Mouse (Mus musculus) mesoderm, embryonic 11.5 days (tissue): ENCODE data around the gene Nsg1.

Experiments used
- DNase-seq: peaks from one replicate; pipeline ENCODE4 v3.0.0-alpha.2; 2012; ENCODE audit warnings: low read depth, low spot score

Nsg1 gene

DNA sequence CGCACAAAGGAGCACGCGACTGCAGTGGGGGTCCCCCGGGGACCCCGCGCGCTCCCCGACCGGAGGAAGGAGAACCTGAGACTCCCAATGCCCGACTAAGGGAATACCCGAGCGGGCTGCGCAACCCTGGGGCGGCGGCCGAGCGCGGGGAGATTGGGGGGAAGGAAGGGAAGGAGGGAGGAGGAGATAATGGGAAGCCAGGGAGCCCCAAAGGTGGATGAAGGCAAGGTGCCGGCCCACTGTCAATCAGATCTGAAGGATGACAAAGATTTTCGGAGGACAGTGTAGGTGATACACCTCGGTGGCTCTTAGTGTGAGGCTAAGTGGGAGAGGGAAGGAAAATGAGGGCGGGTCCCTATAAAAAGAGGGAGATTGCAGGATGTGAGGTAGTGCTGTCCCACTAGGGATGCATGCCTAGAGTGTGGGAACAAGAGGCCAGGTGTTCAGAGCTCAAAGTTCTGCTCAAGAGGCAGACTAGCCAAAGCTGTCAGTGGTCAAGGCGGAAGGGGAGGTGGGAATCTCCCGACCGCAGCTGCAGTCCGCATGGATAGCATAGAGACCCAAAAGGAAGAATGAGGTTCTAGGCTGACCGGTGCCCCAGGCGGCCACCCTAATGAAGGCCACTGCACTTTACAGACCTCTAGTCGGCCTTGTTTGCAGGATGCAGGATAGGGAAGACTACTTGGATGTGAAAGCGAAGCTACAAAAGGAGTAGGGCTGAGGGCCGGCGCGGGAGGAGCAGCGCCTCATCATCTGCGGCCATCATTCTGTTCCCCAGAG, at the start of gene Nsg1:
TSS of gene Nsg1 (minus strand) at position 274 of the 780 bp plus-strand sequence.
- DNase-seq, result no peak

DNA sequence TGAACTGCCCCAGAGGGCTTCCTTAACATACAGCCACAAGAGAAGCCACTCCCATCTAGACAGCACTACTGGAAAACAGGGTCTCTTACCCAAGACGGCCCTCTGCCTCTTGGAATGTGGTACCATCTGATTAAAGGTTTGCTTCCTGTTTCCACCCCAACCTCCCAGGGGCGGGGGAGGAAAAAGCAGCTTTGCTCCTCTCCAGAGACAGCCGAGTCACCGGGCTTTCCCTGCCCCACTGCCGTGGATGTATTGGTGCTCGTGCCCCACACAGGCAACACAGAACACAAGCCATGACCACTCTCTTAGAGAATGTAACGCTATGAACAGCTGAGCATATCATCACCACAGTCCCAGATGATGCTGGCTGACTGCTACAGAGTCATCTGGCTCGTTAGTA, 49.3 kb upstream of the Nsg1 start:
- no peak for DNase-seq

DNA sequence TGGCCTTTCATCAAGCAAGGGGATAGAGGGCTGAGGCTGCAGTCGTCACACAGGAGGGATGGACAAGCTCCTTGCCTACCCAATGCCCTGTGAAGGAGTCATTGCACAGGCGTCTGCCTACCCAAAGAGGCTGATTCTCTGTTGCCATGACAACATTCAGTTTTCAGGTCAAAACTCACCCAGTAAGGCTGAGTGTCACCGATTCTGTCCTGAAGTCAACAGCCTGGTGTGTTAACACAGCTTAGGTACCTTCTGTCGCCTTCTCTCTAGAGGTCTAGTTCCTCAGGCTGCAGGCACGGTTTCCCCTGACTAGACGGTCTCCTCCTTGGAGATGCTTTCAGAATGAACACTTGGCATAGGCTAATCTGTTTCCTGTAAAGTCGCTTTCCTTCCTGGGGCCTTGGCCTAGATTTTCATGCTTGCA, 45.6 kb upstream of the Nsg1 start:
- DNase-seq, result no peak

DNA sequence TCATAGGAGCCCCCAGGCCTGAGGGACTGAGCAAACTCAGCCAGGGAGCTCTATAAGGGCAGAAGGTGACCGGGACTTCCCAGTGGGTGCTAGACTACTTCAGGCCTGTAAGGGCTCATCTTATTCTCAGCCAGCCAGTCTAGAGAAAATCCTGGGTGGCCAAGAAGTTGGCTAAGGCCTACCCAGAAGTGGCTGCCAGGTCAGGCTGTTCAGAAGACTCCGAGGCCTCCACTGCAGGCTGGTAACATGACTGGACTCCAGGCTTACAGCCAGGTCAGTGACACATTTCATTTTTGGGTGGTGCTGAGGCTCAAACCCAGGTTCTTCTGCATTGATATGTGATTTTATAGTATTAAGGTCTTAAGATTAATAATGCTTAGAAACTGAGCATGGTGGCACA, 40.0 kb upstream of the Nsg1 start:
- DNase-seq, result no peak

DNA sequence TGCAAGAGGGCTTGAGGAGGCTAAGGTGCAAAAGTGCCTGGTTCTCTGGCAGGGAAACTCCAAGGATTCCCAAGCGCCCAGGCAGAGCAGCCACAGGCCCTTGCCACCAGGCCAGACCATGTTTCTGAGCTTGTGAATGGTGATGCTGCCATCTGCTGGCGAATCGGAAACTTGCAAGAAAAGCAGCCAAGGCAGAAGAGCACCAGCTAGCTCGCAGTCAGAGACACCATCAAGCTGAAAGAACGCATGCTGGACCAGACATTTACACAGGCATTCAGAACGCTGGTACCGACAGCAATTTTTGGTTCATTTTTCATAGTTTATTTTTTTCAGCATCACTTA, 37.7 kb upstream of the Nsg1 start:
- peak; percentile 89 for DNase-seq

DNA sequence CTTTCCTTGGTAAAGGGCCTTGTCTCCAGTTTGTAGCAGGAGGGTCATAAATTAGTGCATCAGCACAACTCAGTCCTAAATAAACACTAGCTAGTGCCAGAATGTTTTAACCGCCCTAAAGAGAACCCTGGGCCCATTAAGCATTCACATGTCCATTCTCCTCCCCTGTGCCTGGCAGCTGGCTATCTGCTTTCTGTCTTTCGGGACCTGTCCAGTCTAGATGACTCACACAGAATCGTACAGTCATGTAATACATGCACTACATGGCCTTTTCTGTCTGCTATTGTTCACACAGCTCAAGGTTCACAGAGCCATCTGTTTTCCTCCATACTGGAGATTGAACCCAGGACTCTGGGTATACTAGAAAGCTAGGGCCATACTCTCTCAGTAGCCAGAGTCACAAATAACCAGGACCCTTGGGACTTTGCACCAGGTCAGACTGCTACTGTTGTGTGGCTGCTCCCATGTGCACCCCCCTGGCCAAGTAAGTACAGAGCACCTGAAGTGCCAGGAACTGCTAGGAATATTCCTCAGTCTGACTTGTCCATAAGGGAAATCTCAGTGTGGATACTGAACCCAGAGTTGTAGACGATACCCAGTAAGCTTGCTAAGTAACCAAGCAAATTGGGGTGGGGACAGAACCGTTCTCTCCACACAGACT, 37.2 kb upstream of the Nsg1 start:
- DNase-seq, result no peak

DNA sequence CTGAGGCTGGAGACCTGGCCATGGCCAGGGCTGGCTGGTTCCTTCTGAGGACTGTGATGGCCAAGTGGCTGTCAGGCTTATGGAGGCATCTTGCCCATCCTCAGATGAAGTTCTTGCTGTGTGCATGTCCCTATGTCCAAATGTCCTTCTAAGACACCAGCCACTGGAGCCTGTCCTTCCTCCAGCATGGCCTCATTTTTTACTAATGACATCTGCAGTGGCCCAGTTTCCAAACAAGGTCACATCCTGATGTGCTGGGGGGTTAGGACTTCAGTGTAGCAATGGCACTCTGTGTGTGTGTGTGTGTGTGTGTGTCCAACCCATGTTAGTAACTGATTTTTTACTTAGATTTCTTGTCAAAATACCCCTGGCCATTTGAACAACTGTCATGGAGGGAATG, 36.2 kb upstream of the Nsg1 start:
- no peak for DNase-seq

DNA sequence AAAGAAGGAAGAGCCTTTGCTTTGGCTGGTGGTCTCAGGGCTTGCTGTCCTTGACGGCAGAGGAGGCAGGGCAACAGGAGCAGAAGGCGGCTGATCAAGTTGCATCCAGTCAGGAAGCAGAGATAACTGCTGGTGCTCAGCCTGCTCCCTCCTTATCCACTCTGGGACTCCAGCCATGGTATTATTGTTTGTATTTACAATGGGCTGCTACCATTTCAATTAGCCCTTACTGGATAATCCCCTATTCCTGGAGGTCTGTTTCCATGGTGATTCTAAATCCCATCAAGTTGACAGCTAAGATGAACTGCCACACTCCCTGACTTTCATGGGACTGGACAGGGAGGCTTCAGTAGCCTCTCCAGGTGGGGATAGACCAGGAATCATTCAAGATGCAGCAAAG, 35.2 kb upstream of the Nsg1 start:
- DNase-seq, result no peak

DNA sequence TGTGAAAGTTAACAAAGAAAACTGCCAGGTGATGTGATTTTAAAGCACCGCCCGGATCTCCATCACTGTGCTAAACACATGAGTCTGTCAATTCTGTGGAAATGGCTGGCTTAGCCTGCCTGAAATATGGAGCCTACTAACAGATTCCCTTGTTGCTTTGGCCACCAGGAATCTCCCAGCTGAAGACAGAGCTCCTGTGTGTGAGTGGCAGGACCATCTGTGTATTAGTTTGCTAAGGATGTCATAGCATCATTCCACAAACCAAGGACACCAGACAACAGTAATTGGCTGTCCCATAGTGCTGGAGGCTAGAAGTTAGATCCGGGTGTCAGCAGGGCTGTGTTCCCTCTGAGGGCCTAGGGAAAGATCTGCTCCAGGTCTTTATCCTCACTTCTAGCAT, 31.2 kb upstream of the Nsg1 start:
- DNase-seq, result no peak

DNA sequence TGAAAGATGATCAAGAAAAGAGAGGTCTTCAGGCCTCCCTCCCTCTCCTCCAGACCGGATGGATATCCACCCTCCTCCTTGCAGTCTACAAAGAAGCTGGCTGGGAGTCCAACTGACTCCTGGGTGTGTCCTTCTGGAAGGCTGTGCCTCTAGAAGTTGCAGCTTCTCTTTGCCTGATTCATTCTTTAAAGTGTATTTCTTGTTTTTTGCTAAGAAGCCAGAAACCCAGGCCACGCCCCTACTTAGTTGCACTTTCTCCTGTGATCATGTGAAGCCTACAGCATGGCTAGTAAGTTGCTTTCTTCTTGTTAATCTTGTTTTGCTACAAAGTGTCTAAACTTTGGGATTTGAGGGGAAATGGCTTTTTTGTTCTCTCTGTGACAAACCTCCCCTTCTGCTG, 27.3 kb upstream of the Nsg1 start:
- DNase-seq, result no peak

DNA sequence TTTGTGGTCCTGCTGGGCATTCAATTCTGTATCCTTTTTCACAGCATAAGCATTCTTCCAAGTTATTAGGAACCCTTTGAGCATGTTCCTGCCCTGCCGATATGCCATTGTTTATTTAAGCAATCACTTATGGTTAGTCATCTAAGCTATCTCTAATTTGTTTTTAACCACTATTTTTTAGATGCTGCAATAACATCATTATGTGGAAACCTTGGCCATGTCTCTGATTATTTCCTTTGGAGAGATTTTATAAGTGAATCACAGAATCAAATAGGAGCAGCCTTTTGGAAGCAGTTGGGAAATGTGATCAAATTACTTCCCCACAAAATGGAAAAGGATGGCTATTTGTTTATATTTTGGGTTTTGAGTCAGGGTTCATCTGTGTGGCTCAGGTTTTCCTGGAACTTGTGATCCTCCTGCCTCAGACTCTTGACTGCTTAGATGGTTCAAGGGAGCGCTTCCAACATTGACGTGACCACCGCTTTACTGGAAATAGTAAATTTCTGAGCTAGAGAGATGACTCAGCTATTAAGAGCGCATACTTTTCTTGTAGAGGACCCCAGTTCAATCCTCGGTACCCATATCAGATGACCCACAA, 25.1 kb upstream of the Nsg1 start:
- DNase-seq, result no peak

DNA sequence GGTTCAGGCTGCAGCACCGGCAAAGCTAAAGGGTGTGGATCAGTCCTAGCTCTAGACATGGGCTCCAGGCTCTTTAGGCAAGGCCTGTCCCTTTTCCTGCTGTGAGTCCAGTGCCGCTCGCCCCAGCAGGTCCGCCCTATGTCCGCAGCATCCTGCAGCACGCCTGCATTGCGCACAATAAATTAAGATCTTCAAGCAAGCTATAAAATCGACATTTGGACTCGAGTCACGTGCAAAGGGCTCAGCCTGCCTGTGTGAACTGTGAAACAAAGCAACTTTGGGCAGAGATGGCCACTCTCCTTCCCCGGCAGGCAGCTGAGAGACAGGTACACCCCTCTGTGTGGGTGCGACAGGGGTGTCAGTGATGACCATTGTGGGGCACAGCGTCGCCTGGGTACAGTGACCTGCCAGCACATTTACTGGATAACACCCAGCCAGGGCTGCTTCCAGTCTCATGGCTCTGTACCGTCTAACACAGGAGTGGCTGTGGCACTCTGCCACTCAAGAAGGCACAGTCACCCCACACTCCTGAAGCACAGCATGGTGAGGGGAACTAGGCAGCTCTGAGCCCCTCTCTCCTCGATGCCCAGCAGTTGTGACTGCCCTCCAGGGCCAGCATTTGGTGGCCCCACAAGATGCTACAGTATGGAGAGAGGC, 14.7 kb upstream of the Nsg1 start:
- DNase-seq, result no peak

DNA sequence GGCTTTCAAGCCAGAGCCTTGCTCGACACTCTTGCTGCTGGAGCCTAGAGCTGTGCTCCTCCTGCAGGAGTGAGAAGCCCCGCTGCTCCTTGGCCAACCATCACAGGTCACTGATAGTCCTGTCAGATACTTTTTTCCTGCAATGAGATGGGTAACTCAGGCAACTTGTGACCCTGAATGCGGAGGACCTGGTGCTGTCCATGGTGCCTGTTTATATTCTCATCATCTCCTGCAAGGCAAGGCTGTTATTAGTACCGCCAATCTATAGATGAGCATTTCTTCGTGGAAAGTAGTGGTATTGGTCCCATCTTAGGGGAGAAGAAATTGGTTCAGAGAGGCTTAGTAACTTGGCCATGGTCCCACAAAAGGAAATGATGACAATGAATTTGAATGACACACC, 14.1 kb upstream of the Nsg1 start:
- peak; percentile 17 for DNase-seq

DNA sequence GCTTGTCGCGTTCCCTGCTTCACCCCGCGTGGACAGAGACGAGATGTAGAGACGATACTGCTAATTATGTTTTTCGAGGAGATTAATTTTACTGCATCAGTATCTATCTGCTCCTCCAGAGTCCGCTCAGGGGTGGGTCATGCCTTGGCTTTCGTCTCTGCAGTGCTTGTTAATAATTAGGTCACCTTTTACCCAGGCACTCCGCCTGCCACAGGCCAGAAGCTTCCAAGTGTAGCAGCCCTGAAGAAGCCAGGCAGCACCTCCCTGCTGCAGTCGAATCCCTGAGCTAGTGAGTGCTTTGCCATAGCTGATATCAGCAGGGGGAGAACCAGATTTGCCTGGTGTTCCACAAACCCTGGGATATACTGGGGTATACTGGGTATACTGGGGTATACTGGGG, 8.8 kb upstream of the Nsg1 start:
- DNase-seq, result no peak

DNA sequence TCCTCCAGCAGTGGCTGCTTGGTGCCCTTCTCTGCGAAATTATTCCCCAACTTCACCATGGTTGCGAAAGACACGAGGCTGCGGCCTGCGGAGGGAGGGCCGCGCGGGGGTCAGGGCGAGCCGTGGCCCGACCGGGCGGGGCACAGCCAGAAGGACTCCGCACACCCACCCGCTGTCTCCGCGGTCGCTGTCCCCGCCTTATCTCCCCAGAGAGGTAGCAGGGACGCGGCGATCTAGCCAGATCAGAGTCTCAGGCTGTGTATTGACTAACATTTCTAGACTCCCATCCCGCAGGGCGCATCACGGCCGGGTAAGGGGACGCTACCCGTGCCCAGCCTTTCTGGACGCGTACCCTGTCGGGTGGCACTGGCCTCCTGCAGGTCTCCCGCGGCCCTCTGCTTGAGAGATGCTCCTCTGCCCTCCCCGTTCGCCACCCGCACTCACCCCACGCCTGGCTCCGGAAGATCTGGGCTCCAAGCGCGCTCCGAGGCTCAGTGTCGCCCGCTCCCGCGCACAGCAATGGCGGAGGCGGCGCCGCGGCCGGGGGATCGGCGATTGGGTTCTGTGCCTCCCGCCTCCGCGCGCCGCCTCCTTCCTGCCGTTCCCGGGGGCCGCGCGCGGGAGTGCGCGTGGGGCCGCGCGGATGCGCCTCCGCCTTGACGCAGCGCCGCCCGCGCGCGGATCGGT, 617 bp downstream of the Nsg1 start:
- DNase-seq, result peak; percentile 69

DNA sequence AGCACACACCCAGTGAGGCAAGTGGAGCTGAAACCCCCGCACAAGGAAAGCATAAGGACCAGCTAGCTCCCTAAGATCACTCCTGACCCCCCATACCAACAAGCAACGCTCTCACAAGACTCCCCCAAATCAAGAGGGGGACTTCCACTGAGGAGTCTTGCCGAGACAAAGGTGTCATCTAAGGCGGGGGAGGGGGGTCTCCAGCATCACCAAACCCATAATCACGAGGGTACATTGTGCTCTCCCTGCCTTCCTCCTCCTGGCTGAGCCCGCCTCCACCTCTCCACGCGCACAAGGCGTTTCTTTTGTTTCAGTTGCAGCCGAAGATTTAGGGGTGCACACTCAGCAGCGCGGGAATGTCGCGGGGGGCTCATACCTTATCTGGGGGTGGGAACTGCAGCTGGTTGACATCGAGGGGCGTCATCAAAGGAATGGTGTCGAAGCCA, 1.2 kb downstream of the Nsg1 start:
- peak; percentile 53 for DNase-seq

DNA sequence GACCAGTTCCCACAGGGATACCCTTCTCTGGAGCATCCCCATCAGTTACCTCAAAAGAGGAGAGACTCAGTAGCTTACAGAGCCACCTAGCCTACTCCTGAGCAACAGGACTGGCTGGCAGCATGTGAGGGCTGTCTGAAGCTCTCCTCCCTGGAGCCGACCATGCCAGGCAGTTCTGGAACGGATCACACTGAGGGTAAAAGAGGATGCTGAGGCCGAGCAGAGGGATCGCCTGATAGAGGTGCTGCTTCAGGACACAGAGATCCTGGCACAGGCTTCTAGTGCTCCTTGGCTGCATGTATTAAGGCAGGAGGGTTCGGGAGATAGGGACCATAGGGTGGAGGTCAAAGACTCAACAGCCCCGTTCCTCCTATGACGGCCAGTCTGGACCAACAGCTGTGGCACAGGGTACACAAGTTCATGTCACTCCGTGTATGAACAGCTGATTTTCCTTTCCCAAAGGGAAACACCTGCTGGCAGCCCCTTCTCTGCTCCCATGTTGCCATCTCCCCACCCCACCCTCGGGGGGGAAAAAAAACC, 2.2 kb downstream of the Nsg1 start:
- DNase-seq, result no peak

DNA sequence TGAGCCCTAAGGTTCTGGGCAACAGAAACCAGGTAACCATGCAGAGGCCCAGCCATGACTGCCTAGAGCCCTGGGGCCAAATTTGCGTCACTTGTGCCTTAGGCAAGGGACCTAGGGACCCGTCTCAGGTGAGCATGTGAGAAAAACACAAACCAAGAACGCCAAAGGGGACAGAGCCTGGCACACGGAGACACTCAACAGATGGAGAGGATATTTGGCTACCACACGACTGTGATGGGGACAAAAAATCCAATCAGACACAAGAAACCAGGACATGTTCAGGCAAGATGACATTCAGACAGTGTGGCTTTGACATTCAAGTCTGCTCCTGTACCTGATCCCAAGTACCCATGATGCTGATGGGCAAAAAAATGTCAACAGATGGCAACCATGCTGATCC, 6.1 kb downstream of the Nsg1 start:
- DNase-seq, result no peak

DNA sequence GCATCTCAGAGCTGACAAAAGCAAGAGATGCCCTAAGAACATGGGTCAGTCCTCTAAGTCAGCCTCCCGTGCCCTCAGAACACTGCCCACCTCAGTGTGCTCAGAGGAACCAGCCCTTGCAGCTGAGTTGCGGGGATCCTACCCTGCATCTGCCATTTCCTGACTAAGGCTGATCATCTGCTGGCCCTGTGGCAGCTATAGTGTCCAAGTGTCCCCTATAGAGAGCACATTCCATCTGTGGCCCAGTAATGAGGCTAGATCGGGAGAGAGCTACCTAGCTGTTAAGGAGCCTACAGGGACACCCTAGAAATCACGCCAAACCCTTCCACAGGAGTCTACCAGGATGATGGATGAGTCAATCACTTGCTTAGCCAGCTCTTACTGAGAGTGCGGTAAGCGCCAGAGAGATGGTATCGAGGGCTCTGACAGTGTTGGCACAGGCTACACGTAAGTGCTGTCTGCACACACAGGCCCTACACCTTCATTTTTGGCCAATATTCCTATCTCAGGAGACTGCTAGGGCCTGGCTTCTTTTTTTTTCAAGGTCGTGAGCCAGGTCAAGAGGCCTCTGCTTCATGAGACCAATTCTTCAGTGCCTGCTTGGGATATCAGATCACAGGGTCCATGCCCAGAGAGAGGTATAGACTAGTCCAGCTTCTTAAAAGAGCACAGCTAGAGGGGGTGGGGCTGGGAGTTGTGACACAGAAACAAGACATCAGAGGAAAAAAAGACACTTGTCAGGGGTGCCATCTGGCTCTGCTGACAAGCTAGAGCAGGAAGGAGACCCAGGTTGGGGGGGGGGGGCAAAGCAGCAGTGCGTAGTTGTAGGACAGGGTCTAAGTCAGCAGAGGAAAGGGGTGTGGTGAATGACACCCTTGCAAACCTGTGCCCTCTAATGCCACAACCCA, 7.3 kb downstream of the Nsg1 start:
- DNase-seq, result no peak

DNA sequence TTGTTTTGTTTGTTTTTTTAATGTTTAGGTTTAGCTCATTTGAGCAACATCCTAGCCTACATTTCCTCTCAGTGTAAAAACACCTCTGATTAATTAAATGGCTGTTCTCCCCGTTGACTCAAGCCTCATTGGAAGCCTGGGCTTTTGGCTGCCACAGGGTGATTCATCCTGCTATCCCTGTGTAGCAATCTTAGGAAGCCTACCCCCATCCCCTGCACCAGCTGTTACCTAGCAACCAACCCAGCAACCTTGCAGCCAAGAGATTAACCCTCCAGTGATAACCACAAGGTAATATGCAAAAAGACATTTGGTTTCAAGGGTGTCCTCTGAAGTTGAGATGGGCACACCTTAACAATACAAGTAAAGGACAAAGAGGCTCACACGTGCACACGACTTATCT, 8.4 kb downstream of the Nsg1 start:
- no peak for DNase-seq

DNA sequence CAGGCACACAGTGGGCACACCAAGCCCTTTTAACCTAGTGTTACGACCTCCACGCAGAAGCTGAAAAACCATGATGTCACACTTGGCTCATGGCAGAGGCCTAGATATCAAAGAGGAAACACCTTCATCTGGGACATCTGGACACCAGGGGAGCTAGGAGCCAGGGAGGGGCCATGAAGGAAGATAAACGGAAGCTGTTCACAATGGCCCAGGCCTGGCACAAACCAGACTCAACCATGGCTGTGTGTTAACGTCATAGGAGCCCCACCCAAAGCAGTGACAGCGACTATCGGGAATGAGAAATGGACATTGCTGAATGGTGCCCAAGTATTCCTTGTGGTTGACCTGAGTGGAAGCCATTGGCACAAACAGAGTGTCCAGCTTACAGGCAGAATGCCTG, 13.2 kb downstream of the Nsg1 start:
- no peak for DNase-seq
